In genomic region chr7:67648376-67648775, GRCm38 (mm10) we compare ENCODE assay signal across 10 mouse cellular contexts. TPM values are rescaled to one million over a fixed set of nuclear protein-coding genes. Genes with fewer than 3 reads are reported as not detected.
DNase-seq lines count a peak whose midpoint lies in the region; ATAC-seq and TF ChIP-seq lines count a peak whose summit lies in the region.
"Had no signal": no experiment of that assay in that cellular context is flagged by ENCODE, and none has a peak within 500 bp of the region (broad histone marks: within the 10 kb centered on the region; RNA-seq: fewer than 3 reads in every experiment).

No protein-coding gene starts in this region.

- no peak for TF ChIP-seq CTCF in forebrain, postnatal 0 days (IDR thresholded peaks at IDR 0.05; ENCODE audit: low read depth)
- no peak for TF ChIP-seq CTCF in midbrain, postnatal 0 days (IDR thresholded peaks at IDR 0.05)
- no peak for TF ChIP-seq CTCF in intestine, postnatal 0 days (IDR thresholded peaks at IDR 0.05; ENCODE audit: low read depth)
- no peak for TF ChIP-seq CTCF in stomach, postnatal 0 days (IDR thresholded peaks at IDR 0.05; ENCODE audit: low read depth)

- no peaks in the 10 kb centered on the region for H3K9me3 ChIP-seq in forebrain, embryonic 10.5 days
- H3K9me3 ChIP-seq in forebrain, postnatal 0 days (ENCODE audit: low read length), result no peaks in the 10 kb centered on the region
- no peaks in the 10 kb centered on the region for H3K9me3 ChIP-seq in midbrain, embryonic 11.5 days (ENCODE audit: control insufficient read depth, low read length)
- H3K9me3 ChIP-seq in midbrain, postnatal 0 days (ENCODE audit: low read length), result no peaks in the 10 kb centered on the region
- H3K9me3 ChIP-seq in intestine, postnatal 0 days (ENCODE audit: control insufficient read depth), result no peaks in the 10 kb centered on the region
- H3K9me3 ChIP-seq in stomach, postnatal 0 days (ENCODE audit: control insufficient read depth, low read length), result no peaks in the 10 kb centered on the region

- DNase-seq in forebrain, embryonic 10.5 days (ENCODE audit: extremely low spot score, low spot score), result no peak
- no peak for DNase-seq in forebrain, postnatal 0 days
- DNase-seq in midbrain, embryonic 11.5 days (ENCODE audit: low spot score, missing footprints), result no peak
- no peak for DNase-seq in midbrain, postnatal 0 days (ENCODE audit: low spot score)
- DNase-seq in stomach, postnatal 0 days (ENCODE audit: low spot score), result no peak
- DNase-seq in right cerebral cortex, postnatal 4 days, result no peak
- no peak for DNase-seq in cerebellum, postnatal 25 days
- DNase-seq: thymus, postnatal 4 days had no signal

- 81% methylated on average over 4 of the region's 4 CpGs for WGBS in forebrain, embryonic 10.5 days
- WGBS in forebrain, postnatal 0 days, result 66% methylated on average over 4 of the region's 4 CpGs
- 68% methylated on average over 4 of the region's 4 CpGs for WGBS in midbrain, embryonic 11.5 days
- 63% methylated on average over 4 of the region's 4 CpGs for WGBS in midbrain, postnatal 0 days
- whole genome bisulfite sequencing in intestine, postnatal 0 days, result 63% methylated on average over 4 of the region's 4 CpGs
- 55% methylated on average over 4 of the region's 4 CpGs for WGBS in stomach, postnatal 0 days

- H3K27me3 ChIP-seq in forebrain, embryonic 10.5 days (ENCODE audit: poor library complexity, severe bottlenecking), result no peaks in the 10 kb centered on the region
- no peaks in the 10 kb centered on the region for H3K27me3 ChIP-seq in forebrain, postnatal 0 days (ENCODE audit: insufficient read depth, low read length)
- no peaks in the 10 kb centered on the region; the same call in 1 of the 2 replicates for H3K27me3 ChIP-seq in midbrain, embryonic 11.5 days (ENCODE audit: control insufficient read depth, insufficient read depth, low read length)
- no peaks in the 10 kb centered on the region for H3K27me3 ChIP-seq in midbrain, postnatal 0 days (ENCODE audit: insufficient read depth, low read length)
- no peaks in the 10 kb centered on the region for H3K27me3 ChIP-seq in intestine, postnatal 0 days (replicated peaks; ENCODE audit: control insufficient read depth, insufficient read depth, low read length)
- no peaks in the 10 kb centered on the region for H3K27me3 ChIP-seq in stomach, postnatal 0 days (ENCODE audit: control insufficient read depth, insufficient read depth, low read length)

- ATAC-seq in forebrain, postnatal 0 days, result no peak
- ATAC-seq in midbrain, embryonic 11.5 days (ENCODE audit: low FRiP score), result no peak
- no peak for ATAC-seq in midbrain, postnatal 0 days (ENCODE audit: low FRiP score)
- no peak for ATAC-seq in intestine, postnatal 0 days
- ATAC-seq in stomach, postnatal 0 days (ENCODE audit: low FRiP score, low TSS enrichment), result no peak
- ATAC-seq: activated CD4-positive, CD25-positive, alpha-beta regulatory T cell, adult 4 months had no signal

- H3K36me3 ChIP-seq in forebrain, embryonic 10.5 days (replicated peaks), result no peaks in the 10 kb centered on the region
- no peaks in the 10 kb centered on the region for H3K36me3 ChIP-seq in forebrain, postnatal 0 days (ENCODE audit: insufficient read depth)
- no peaks in the 10 kb centered on the region for H3K36me3 ChIP-seq in midbrain, embryonic 11.5 days (ENCODE audit: control insufficient read depth, insufficient read depth, low read length)
- H3K36me3 ChIP-seq in midbrain, postnatal 0 days (ENCODE audit: insufficient read depth, low read length), result no peaks in the 10 kb centered on the region
- H3K36me3 ChIP-seq in intestine, postnatal 0 days (ENCODE audit: control insufficient read depth, insufficient read depth), result no peaks in the 10 kb centered on the region
- no peaks in the 10 kb centered on the region for H3K36me3 ChIP-seq in stomach, postnatal 0 days (ENCODE audit: control insufficient read depth, insufficient read depth, low read length)

- peaks cover 54% of the 10 kb centered on the region for H3K4me1 ChIP-seq in forebrain, embryonic 10.5 days
- peaks cover 8% of the 10 kb centered on the region; the same call in 1 of the 2 replicates for H3K4me1 ChIP-seq in forebrain, postnatal 0 days (ENCODE audit: insufficient read depth)
- H3K4me1 ChIP-seq in midbrain, embryonic 11.5 days (ENCODE audit: control insufficient read depth, insufficient read depth, low read length), result peaks cover 13% of the 10 kb centered on the region
- no peaks in the 10 kb centered on the region; the same call in 1 of the 2 replicates for H3K4me1 ChIP-seq in midbrain, postnatal 0 days (ENCODE audit: insufficient read depth, low read length)
- 0 out of 2 replicates have a peak, but pooled peaks cover 2% of the 10 kb centered on the region for H3K4me1 ChIP-seq in intestine, postnatal 0 days (replicated peaks; ENCODE audit: control insufficient read depth, insufficient read depth, low read length)
- H3K4me1 ChIP-seq in stomach, postnatal 0 days (replicated peaks; ENCODE audit: control insufficient read depth, insufficient read depth), result no peaks in the 10 kb centered on the region

- H3K9ac ChIP-seq in forebrain, postnatal 0 days, result no peak overlapping the region
- H3K9ac ChIP-seq in midbrain, embryonic 11.5 days (ENCODE audit: low read length), result no peak overlapping the region
- H3K9ac ChIP-seq in midbrain, postnatal 0 days (replicated peaks; ENCODE audit: low read length, poor library complexity, severe bottlenecking), result no peak overlapping the region
- no peak overlapping the region for H3K9ac ChIP-seq in intestine, postnatal 0 days (ENCODE audit: low read depth, low read length)
- H3K9ac ChIP-seq in stomach, postnatal 0 days (ENCODE audit: low read length), result no peak overlapping the region

- peak overlapping the region; percentile 67 for H3K4me3 ChIP-seq in forebrain, embryonic 10.5 days
- H3K4me3 ChIP-seq in forebrain, postnatal 0 days (ENCODE audit: low read depth, low read length), result no peak overlapping the region
- H3K4me3 ChIP-seq in midbrain, embryonic 11.5 days (ENCODE audit: low read depth, low read length), result peak overlapping the region; percentile 50
- H3K4me3 ChIP-seq in midbrain, postnatal 0 days (ENCODE audit: low read depth, low read length), result no peak overlapping the region
- no peak overlapping the region for H3K4me3 ChIP-seq in intestine, postnatal 0 days (ENCODE audit: low read depth, low read length)
- peak overlapping the region; percentile 48; the same call in 1 of the 2 replicates for H3K4me3 ChIP-seq in stomach, postnatal 0 days (ENCODE audit: low read depth, low read length)

- H3K27ac ChIP-seq in forebrain, embryonic 10.5 days, result 0 out of 2 replicates have a peak overlapping the region, but pooled peaks have one; percentile 89
- H3K27ac ChIP-seq in forebrain, postnatal 0 days (ENCODE audit: low read depth, low read length), result no peak overlapping the region
- no peak overlapping the region for H3K27ac ChIP-seq in midbrain, embryonic 11.5 days (ENCODE audit: low read depth, low read length)
- H3K27ac ChIP-seq in midbrain, postnatal 0 days (ENCODE audit: low read depth, low read length), result no peak overlapping the region
- no peak overlapping the region for H3K27ac ChIP-seq in intestine, postnatal 0 days (ENCODE audit: low read depth, low read length)
- H3K27ac ChIP-seq in stomach, postnatal 0 days (replicated peaks), result no peak overlapping the region

- no peak for TF ChIP-seq EP300 in stomach, postnatal 0 days (optimal IDR thresholded peaks at IDR 0.05)

- no peak overlapping the region for H3K4me2 ChIP-seq in forebrain, postnatal 0 days (ENCODE audit: low read depth)
- peak overlapping the region; percentile 52 for H3K4me2 ChIP-seq in midbrain, embryonic 11.5 days
- no peak overlapping the region for H3K4me2 ChIP-seq in midbrain, postnatal 0 days (ENCODE audit: low read depth, low read length, poor library complexity, severe bottlenecking)
- H3K4me2 ChIP-seq in intestine, postnatal 0 days (replicated peaks; ENCODE audit: low read depth), result peak overlapping the region; percentile 62
- H3K4me2 ChIP-seq in stomach, postnatal 0 days (replicated peaks; ENCODE audit: low read depth), result peak overlapping the region; percentile 58

RNA-seq across cellular contexts. Expression of gene Ttc23, which starts 1.2 kb away (rescaled TPM):
- polyA plus RNA-seq in forebrain, embryonic 10.5 days (2016; fragmentation: Nextera tagmentation; extraction: Ambion mirVana), result 33.9 and 36.0 TPM in 2 replicates
- total RNA-seq in forebrain, postnatal 0 days (2014; rRNA removed), result 8.6 and 11.0 TPM in 2 replicates
- 5.0 and 6.0 TPM in 2 replicates for polyA plus RNA-seq in forebrain, postnatal 0 days (2015; fragmentation: Nextera tagmentation; extraction: Ambion mirVana)
- 36.9 and 37.9 TPM in 2 replicates for polyA plus RNA-seq in midbrain, embryonic 11.5 days (2014; fragmentation: Nextera tagmentation; extraction: Ambion mirVana)
- 5.9 and 6.7 TPM in 2 replicates for total RNA-seq in midbrain, postnatal 0 days (2014; rRNA removed)
- polyA plus RNA-seq in midbrain, postnatal 0 days (2015; fragmentation: Nextera tagmentation; extraction: Ambion mirVana), result 4.6 and 5.6 TPM in 2 replicates
- 8.6 and 9.4 TPM in 2 replicates for polyA plus RNA-seq in intestine, postnatal 0 days (2015; fragmentation: Nextera tagmentation; extraction: Ambion mirVana)
- 12.6 and 13.6 TPM in 2 replicates for polyA plus RNA-seq in stomach, postnatal 0 days (2015; fragmentation: Nextera tagmentation; extraction: Ambion mirVana)

RNA-seq across cellular contexts. Expression of gene Lrrc28, which starts 3.3 kb away (rescaled TPM):
- 16.0 and 16.7 TPM in 2 replicates for polyA plus RNA-seq in forebrain, embryonic 10.5 days (2016; fragmentation: Nextera tagmentation; extraction: Ambion mirVana)
- total RNA-seq in forebrain, postnatal 0 days (2014; rRNA removed), result 45.2 and 70.4 TPM in 2 replicates
- polyA plus RNA-seq in forebrain, postnatal 0 days (2015; fragmentation: Nextera tagmentation; extraction: Ambion mirVana), result 31.3 and 32.2 TPM in 2 replicates
- 22.1 and 23.6 TPM in 2 replicates for polyA plus RNA-seq in midbrain, embryonic 11.5 days (2014; fragmentation: Nextera tagmentation; extraction: Ambion mirVana)
- 61.4 and 69.0 TPM in 2 replicates for total RNA-seq in midbrain, postnatal 0 days (2014; rRNA removed)
- 22.4 and 25.8 TPM in 2 replicates for polyA plus RNA-seq in midbrain, postnatal 0 days (2015; fragmentation: Nextera tagmentation; extraction: Ambion mirVana)
- 16.1 and 17.2 TPM in 2 replicates for polyA plus RNA-seq in intestine, postnatal 0 days (2015; fragmentation: Nextera tagmentation; extraction: Ambion mirVana)
- polyA plus RNA-seq in stomach, postnatal 0 days (2015; fragmentation: Nextera tagmentation; extraction: Ambion mirVana), result 66.0 and 66.5 TPM in 2 replicates

Comparison
In these comparisons a context has a peak if more than half of its experiments do, and no peak if none do; other contexts are left out.
1. H3K4me3 ChIP-seq: peak in forebrain, embryonic 10.5 days (single experiment), midbrain, embryonic 11.5 days (single experiment) and stomach, postnatal 0 days (single experiment); none in forebrain, postnatal 0 days (single experiment), midbrain, postnatal 0 days (single experiment) and intestine, postnatal 0 days (single experiment).
2. H3K4me2 ChIP-seq: peak in midbrain, embryonic 11.5 days (single experiment), intestine, postnatal 0 days (single experiment) and stomach, postnatal 0 days (single experiment); none in forebrain, postnatal 0 days (single experiment) and midbrain, postnatal 0 days (single experiment).